Mouse (Mus musculus) cerebellum, adult 2 months (tissue): Measurements from ENCODE around the gene Gna12. TPM values are rescaled to one million over a fixed set of nuclear protein-coding genes. Genes with fewer than 3 reads are reported as not detected.

Source experiments
- DNase-seq, 2 experiments: peaks; one replicate each; pipeline ENCODE4 v3.0.0; 2021
- H3K27ac ChIP-seq: fragments of 200-500 bp; 2 replicates; pipeline ENCODE4 v1.5.1; 2012; ENCODE audit warnings: low read length, control low read depth, inconsistent platforms; ENCODE audit not compliant: insufficient read depth
- H3K27me3 ChIP-seq: fragments of 200-500 bp; 2 replicates; pipeline ENCODE4 v1.6.1; 2012; ENCODE audit warnings: inconsistent platforms, mild to moderate bottlenecking, low read length, moderate library complexity; ENCODE audit not compliant: control insufficient read depth, insufficient read depth
- H3K4me1 ChIP-seq: fragments of 200-500 bp; 2 replicates; pipeline ENCODE4 v1.6.1; 2011; ENCODE audit warnings: low read length; ENCODE audit not compliant: control insufficient read depth, insufficient read depth
- H3K4me3 ChIP-seq: fragments of 200-500 bp; replicated peaks from 2 replicates; pipeline ENCODE3; 2011; ENCODE audit warnings: mild to moderate bottlenecking, low read depth, low read length, control low read depth; ENCODE audit not compliant: insufficient read depth
- CTCF ChIP-seq: fragments of 200-500 bp; IDR thresholded peaks from 2 replicates; pipeline ENCODE4 v1.5.1; 2011; ENCODE audit warnings: low read depth, mild to moderate bottlenecking, control low read depth, low read length, moderate library complexity, borderline replicate concordance; ENCODE audit not compliant: insufficient read depth
- POLR2A ChIP-seq: fragments of 200-500 bp; IDR thresholded peaks from 2 replicates; pipeline ENCODE4 v1.6.1; 2011; ENCODE audit warnings: low read length, control low read depth, borderline replicate concordance; ENCODE audit not compliant: insufficient read depth
- WGBS: fragments of 180-500 bp; shearing (Covaris S2); methylation state at CpG from one replicate; pipeline ENCODE4 v1.1.7; 2018; 5-methylcytosine and 5-hydroxymethylcytosine counted together
- polyA plus RNA-seq: library from polyadenylated mRNA; depleted of rRNA; stranded (reverse); fragments of >200 nt; gene quantifications from 2 replicates; pipeline ENCODE4 v1.2.3, GENCODE M21; 2012

Gna12 gene
- polyA plus RNA-seq, 1 experiment: 123 TPM

DNA sequence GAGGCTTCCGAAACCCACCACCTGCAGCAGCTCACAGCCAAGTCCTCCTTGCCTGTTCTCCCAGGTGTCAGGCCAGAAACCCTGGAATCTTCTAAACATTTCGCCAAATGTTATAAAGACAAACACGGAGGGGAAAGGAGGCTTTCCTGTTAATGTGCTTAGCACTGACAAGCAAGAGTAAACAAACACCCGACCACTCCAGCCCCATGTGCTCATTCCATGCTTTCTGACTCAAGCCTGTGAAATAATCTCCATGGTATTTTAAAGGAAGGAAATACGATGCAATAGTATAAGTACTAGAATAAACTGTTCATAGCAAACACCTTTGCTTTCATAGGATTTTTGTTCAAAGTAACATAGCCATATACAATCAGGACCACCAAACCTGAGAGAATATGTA lies 38.0 kb downstream of the Gna12 start:
- H3K4me1 ChIP-seq: peaks cover 6% of the 10 kb centered on the region; the same call in 1 of the 2 replicates
- H3K4me3 ChIP-seq: no peak overlapping the region
- peak overlapping the region; percentile 34; the same call in 1 of the 2 replicates for H3K27ac ChIP-seq
- 72% methylated on average over 5 of the region's 5 CpGs for WGBS
- no peak for TF ChIP-seq POLR2A
- no peak for TF ChIP-seq CTCF
- DNase-seq: no peak
- H3K27me3 ChIP-seq: no peaks in the 10 kb centered on the region

DNA sequence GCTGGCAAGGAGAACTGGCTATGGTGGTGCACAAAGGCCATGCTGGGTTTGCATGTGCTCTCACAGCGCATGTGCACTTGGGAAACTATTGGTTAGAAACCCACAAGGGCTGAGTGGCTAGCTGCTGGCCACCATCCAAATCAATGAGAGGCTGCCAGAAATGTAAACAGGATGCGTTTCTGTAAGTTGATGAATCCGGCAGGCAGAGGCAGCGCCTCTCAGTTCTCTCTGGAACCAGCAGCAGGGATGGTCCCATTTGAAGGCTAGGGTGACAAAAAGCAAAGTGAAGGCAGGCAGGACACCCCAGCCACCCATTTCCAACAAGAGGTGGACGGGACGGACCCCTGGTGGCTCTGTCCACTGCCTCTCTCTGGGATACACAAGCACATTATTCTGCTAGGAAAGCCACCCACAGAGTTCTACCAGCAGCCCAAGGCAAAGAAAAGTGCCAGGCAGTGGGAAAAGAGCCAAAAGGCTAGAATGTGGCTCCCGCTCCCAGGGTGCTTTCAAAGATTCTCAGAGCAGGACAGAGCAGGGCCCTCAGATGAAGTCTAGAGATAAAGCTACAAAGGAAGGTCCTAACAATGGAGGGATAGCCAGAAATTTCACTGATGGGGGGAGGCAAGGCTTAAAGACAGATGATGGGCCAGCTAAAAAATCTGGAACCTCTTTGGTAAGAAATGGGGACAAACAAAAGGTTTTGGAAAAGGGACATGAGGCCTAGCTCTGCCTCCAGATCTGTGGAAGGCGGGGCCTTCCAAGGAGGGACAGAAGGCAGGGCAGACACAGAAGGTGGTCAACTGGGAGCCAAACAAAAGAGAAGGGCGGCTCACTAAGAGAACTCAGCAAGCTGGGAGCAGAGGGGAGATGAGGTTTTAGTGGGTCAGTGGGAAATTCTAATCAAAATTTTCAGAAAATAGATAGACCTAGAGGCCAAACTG lies 39.0 kb downstream of the Gna12 start:
- TF ChIP-seq POLR2A (no peak), CTCF (no peak)
- H3K4me3 ChIP-seq: no peak overlapping the region
- H3K27ac ChIP-seq: no peak overlapping the region
- 31% methylated on average over 9 of the region's 9 CpGs for WGBS
- H3K4me1 ChIP-seq: peaks cover 6% of the 10 kb centered on the region; the same call in 1 of the 2 replicates
- no peaks in the 10 kb centered on the region for H3K27me3 ChIP-seq
- peak; percentile 52 to 59 for DNase-seq

DNA sequence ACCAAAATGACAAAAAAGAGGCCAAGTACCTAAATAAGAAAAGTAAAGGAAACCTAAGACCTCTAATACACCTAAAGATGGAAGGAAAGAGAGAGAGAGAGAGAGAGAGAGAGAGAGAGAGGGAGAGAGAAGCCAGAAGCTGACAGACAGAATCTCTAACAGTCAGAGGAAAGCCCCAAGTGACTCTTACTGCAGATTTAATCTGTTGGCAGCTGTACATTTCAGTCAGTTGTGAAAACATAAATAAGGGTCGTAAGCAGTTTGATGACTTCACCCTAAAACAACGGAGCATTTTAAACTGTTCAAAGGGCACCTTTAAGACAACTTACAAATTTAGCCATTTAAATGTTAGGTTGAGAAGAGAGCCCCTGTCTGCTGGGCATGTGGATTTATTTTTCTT lies 39.8 kb downstream of the Gna12 start:
- no peak for DNase-seq
- no peak for TF ChIP-seq POLR2A
- no peak for TF ChIP-seq CTCF
- peaks cover 6% of the 10 kb centered on the region; the same call in 1 of the 2 replicates for H3K4me1 ChIP-seq
- 70% methylated on average over 2 of the region's 2 CpGs for WGBS
- H3K4me3 ChIP-seq: no peak overlapping the region
- H3K27ac ChIP-seq: no peak overlapping the region
- no peaks in the 10 kb centered on the region for H3K27me3 ChIP-seq

DNA sequence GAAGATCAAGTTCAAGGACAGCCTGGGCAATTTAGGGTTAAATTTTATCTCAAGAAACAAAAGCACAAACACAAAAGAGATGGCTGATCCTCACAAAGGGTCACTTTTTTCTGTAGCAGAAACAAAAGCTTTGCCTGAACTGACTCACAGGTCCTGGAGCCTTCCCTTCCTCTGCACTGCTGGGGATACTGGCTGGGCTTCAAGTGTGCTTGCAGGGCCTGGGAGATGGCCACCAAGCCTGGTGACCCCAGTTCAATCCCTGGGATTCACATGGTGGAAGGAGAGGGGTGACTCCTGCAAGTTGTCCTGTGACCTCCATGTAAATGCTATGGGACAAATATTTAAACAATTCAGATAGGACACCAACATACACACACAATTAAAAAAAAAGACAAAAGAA lies 40.7 kb downstream of the Gna12 start:
- no peak for TF ChIP-seq POLR2A
- TF ChIP-seq CTCF: no peak
- Histone ChIP-seq H3K4me1 (peaks cover 6% of the 10 kb centered on the region; the same call in 1 of the 2 replicates), H3K27me3 (no peaks in the 10 kb centered on the region), H3K4me3 (no peak overlapping the region), H3K27ac (no peak overlapping the region)
- DNase-seq: no peak

DNA sequence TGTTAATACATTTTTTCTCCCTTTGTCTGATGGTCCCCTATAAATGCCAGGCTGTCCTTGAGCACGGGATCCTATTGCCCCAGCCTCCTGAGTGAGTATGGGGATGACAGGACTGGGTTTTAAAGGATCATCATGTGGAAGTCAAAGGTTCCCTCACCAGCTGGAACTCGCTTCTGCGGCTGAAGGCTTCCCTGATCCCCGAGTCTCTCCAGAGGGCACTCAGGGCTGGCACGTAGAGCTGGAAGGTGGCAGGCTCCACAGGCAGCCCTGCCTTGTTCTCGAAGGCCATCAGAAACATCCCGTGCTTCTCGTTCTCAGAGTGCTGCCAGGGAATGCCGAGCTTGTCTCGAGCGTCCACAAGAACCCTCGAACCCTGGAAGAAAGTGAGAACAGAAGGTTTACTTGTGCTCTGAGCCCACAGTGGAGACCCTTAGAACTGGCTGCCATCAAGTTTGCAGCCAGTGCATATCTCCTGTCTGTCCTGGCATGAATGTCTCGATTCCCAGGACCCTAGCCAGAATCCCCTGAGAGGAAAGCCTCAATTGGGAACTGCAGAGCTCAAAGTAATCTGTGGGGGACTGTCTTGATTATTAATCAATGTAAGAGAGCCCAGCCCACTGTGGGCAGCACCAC lies 44.9 kb downstream of the Gna12 start:
- no peak overlapping the region for H3K27ac ChIP-seq
- H3K4me1 ChIP-seq: no peaks in the 10 kb centered on the region
- DNase-seq: no peak
- no peaks in the 10 kb centered on the region for H3K27me3 ChIP-seq
- H3K4me3 ChIP-seq: no peak overlapping the region
- no peak for TF ChIP-seq POLR2A
- WGBS: 34% methylated on average over 13 of the region's 13 CpGs

DNA sequence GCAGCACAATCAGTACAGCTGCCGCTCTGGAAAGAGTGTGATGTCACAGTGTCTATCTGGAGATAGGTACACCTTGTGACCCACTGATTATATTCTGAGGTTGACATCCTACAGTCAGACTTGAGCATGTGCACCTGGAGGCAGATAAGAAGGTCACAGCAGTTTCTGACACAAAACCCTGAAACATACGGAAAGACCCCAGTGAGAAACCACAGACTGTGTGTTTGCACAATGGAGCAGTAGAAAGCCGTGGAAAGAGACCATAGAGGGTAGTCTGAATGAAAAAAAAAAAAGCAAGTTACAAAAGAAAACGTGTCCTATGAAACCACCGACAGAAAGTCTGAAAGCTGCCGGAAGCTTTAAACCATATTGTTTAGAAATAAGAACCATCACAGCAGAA lies 45.9 kb downstream of the Gna12 start:
- H3K27me3 ChIP-seq: no peaks in the 10 kb centered on the region
- DNase-seq: no peak
- H3K4me1 ChIP-seq: no peaks in the 10 kb centered on the region
- WGBS: 87% methylated on average over 6 of the region's 6 CpGs
- H3K4me3 ChIP-seq: no peak overlapping the region
- TF ChIP-seq POLR2A (no peak), CTCF (no peak)
- no peak overlapping the region for H3K27ac ChIP-seq

DNA sequence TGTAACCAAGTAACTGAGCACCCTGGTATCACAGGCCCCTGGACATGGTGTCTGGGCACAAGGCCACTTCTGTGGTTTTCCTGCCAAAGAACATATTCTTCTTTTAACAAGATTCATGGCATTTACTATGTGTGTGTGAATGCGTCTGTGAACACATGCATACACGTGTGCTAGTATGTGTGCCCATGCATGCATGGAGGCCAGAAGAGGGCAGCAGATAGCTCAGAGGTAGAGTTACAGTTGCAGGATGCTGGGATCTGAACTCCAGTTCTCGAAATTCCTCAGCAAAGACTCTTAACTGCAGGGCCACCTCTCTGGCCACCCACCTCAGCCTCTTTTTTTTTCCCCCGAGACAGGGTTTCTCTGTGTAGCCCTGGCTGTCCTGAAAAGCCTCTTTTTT lies 46.7 kb downstream of the Gna12 start:
- DNase-seq: no peak
- Histone ChIP-seq H3K4me3 (no peak overlapping the region), H3K27me3 (no peaks in the 10 kb centered on the region), H3K4me1 (no peaks in the 10 kb centered on the region), H3K27ac (no peak overlapping the region)
- TF ChIP-seq CTCF: no peak
- no peak for TF ChIP-seq POLR2A
- whole genome bisulfite sequencing: 91% methylated on average over 4 of the region's 4 CpGs
